Mouse (Mus musculus): ENCODE data around the gene Mns1. TPM values are rescaled to one million over a fixed set of nuclear protein-coding genes. Genes with fewer than 3 reads are reported as not detected.
A peak's percentile ranks its signal among the peaks of the same experiment; 100 is the strongest.
"Not testable (repeated sequence)": the region's sequence is repeated elsewhere in the genome, so short reads cannot be mapped to it uniquely, and the experiment has no call there.

Mns1 gene
- polyA plus RNA-seq, 1 experiment from 2014 or later: 13.4 TPM

DNA sequence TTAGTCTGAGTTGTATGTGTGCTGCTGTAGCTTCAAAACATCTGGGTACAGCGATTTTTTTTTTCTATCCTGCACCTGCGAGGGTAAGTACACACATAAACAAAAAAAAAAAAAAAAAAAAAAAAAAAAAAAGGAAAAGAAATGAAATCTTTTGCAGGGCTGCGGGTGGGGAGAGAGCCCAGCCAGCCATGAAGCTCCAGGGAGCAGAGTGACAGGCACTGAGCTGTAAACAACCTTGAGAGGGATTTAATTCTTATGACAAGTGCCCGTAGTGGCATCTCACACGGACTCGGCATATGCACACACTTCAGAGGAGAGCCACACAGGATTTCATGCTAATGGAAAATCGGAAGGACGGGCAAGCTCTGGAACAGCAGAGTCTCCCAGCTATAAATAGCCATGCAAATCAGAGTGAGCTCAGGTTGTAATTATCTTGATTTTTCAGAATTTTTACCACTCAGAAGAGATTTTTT lies 43.9 kb upstream of the Mns1 start:
- 51% methylated on average over 8 of the region's 8 CpGs for WGBS
- no peak for TF ChIP-seq CTCF (IDR thresholded peaks at IDR 0.05; ENCODE audit: low read depth)

DNA sequence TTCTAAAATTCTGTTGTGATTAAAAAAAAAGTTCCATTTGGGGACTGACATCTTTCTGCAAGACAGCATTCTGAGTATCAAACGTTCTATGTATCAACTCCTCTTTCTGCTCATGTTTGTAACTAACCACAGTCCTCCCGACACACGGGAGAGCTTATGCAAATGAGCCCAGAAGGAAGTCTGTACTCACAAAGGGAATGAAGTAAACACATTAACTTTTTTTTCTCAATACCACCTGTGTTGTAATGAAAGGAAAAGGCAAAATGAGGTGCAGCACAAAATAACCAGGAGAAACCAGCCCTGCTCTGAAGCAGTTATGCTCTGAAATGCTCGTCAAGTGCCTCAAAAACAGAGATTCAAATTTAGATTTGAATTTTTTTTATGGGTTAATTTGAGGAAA lies 37.7 kb upstream of the Mns1 start:
- WGBS: 43% methylated on average over 4 of the region's 4 CpGs
- Histone ChIP-seq H3K4me3 (replicated peaks; ENCODE audit: low read depth, low read length) (no peak overlapping the region), H3K9ac (ENCODE audit: low read depth, low read length) (no peak overlapping the region), H3K27me3 (ENCODE audit: insufficient read depth, low read length) (no peaks in the 10 kb centered on the region), H3K36me3 (ENCODE audit: insufficient read depth, low read length) (no peaks in the 10 kb centered on the region), H3K4me2 (ENCODE audit: low read length) (no peak overlapping the region), H3K9me3 (replicated peaks; ENCODE audit: low read length) (no peaks in the 10 kb centered on the region), H3K27ac (no peak overlapping the region), H3K4me1 (replicated peaks; ENCODE audit: insufficient read depth, low read length) (no peaks in the 10 kb centered on the region)
- no peak for ATAC-seq (replicated peaks; ENCODE audit: low FRiP score, low read depth)
- DNase-seq (ENCODE audit: low spot score): no peak
- no peak for TF ChIP-seq CTCF (IDR thresholded peaks at IDR 0.05; ENCODE audit: low read depth)

More for the DNA sequence above, 43.9 kb upstream of the Mns1 start:
- Histone ChIP-seq H3K36me3 (ENCODE audit: insufficient read depth, low read length) (no peaks in the 10 kb centered on the region), H3K4me3 (replicated peaks; ENCODE audit: low read depth, low read length) (no peak overlapping the region), H3K9me3 (replicated peaks; ENCODE audit: low read length) (no peaks in the 10 kb centered on the region), H3K9ac (ENCODE audit: low read depth, low read length) (no peak overlapping the region), H3K4me1 (replicated peaks; ENCODE audit: insufficient read depth, low read length) (no peaks in the 10 kb centered on the region), H3K4me2 (ENCODE audit: low read length) (no peak overlapping the region), H3K27me3 (ENCODE audit: insufficient read depth, low read length) (no peaks in the 10 kb centered on the region), H3K27ac (no peak overlapping the region)
- ATAC-seq (replicated peaks; ENCODE audit: low FRiP score, low read depth) (no peak), DNase-seq (ENCODE audit: low spot score) (no peak)

DNA sequence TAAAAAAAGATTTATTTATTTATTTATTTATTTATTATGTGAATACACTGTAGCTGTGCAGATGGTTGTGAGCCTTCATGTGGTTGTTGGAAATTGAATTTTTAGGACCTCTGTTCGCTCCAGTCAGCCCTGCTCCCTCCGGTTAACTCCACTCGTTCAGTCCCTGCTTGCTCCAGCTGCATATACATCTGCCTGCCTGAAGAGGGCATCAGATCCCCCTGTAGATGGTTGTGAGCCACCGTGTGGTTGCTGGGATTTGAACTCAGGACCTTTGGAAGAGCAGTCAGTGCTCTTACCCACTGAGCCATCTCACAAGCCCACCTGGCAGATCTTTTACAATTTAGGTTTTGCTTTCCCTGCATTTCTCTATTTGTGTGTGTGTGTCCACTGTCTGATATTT lies 36.0 kb upstream of the Mns1 start:
- H3K4me3 ChIP-seq (replicated peaks; ENCODE audit: low read depth, low read length); H3K36me3 ChIP-seq (ENCODE audit: insufficient read depth, low read length); H3K4me2 ChIP-seq (ENCODE audit: low read length); H3K27me3 ChIP-seq (ENCODE audit: insufficient read depth, low read length); ATAC-seq (replicated peaks; ENCODE audit: low FRiP score, low read depth); H3K9me3 ChIP-seq (replicated peaks; ENCODE audit: low read length); H3K4me1 ChIP-seq (replicated peaks; ENCODE audit: insufficient read depth, low read length); H3K9ac ChIP-seq (ENCODE audit: low read depth, low read length); DNase-seq (ENCODE audit: low spot score); H3K27ac ChIP-seq: not testable (repeated sequence)
- peak; percentile 17; the same call in 1 of the 2 replicates for TF ChIP-seq CTCF (IDR thresholded peaks at IDR 0.05; ENCODE audit: low read depth)
- WGBS: 69% methylated on average over 4 of the region's 4 CpGs

DNA sequence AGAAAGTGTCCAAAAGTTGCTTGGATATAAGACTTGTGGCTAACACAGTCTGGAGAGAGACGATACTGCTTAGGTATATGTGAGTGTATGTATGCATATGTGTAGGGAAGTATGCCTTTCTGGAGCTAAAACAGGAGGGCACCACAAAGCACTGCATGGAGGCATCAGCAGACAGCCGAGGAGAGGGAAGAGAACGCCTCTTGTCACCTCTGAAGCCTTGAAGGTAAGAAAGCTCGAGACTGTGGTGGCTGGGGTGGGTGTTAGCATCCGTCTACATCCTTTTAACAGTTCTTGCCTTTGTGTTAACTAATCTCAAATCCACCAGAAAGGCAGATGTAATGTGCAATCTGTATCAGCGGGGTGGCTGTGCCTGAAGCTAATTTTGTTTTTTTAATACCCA lies 34.4 kb upstream of the Mns1 start:
- no peak overlapping the region for H3K9ac ChIP-seq (ENCODE audit: low read depth, low read length)
- 68% methylated on average over 6 of the region's 6 CpGs for WGBS

DNA sequence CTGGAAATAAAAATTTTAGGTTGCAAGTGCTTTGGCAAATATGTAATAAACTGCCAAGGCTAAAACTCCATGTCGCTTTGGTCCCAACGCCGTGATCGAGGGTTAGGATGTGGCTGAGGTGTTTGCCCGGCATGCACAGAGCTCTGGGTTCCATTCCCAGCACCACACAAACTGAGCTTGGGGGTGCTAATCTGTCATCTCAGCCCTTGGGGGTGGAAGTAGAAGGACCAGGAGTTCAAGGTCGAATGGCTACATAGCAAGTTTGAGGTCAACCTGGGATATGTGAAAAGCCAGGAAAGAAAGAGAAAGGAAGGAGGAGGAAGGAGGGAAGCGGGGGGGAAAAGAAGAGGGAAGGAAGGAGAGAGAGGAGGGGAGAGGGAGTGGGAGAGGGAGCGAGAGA lies 33.4 kb upstream of the Mns1 start:
- H3K4me1 ChIP-seq (replicated peaks; ENCODE audit: insufficient read depth, low read length): no peaks in the 10 kb centered on the region
- no peak overlapping the region for H3K4me2 ChIP-seq (ENCODE audit: low read length)
- no peaks in the 10 kb centered on the region for H3K27me3 ChIP-seq (ENCODE audit: insufficient read depth, low read length)
- 86% methylated on average over 8 of the region's 8 CpGs for WGBS
- DNase-seq (ENCODE audit: low spot score) (no peak), ATAC-seq (replicated peaks; ENCODE audit: low FRiP score, low read depth) (no peak)
- no peak overlapping the region for H3K9ac ChIP-seq (ENCODE audit: low read depth, low read length)
- H3K36me3 ChIP-seq (ENCODE audit: insufficient read depth, low read length): no peaks in the 10 kb centered on the region
- H3K27ac ChIP-seq: no peak overlapping the region
- TF ChIP-seq CTCF (IDR thresholded peaks at IDR 0.05; ENCODE audit: low read depth): no peak
- H3K4me3 ChIP-seq (replicated peaks; ENCODE audit: low read depth, low read length): no peak overlapping the region
- H3K9me3 ChIP-seq (replicated peaks; ENCODE audit: low read length): no peaks in the 10 kb centered on the region

More for the DNA sequence above, 34.4 kb upstream of the Mns1 start:
- no peaks in the 10 kb centered on the region for H3K4me1 ChIP-seq (replicated peaks; ENCODE audit: insufficient read depth, low read length)
- H3K9me3 ChIP-seq (replicated peaks; ENCODE audit: low read length): no peaks in the 10 kb centered on the region
- no peak overlapping the region for H3K4me3 ChIP-seq (replicated peaks; ENCODE audit: low read depth, low read length)
- ATAC-seq (replicated peaks; ENCODE audit: low FRiP score, low read depth): no peak
- TF ChIP-seq CTCF (IDR thresholded peaks at IDR 0.05; ENCODE audit: low read depth): no peak
- H3K4me2 ChIP-seq (ENCODE audit: low read length): no peak overlapping the region
- no peaks in the 10 kb centered on the region for H3K36me3 ChIP-seq (ENCODE audit: insufficient read depth, low read length)
- no peaks in the 10 kb centered on the region for H3K27me3 ChIP-seq (ENCODE audit: insufficient read depth, low read length)
- DNase-seq (ENCODE audit: low spot score): no peak
- H3K27ac ChIP-seq: no peak overlapping the region

DNA sequence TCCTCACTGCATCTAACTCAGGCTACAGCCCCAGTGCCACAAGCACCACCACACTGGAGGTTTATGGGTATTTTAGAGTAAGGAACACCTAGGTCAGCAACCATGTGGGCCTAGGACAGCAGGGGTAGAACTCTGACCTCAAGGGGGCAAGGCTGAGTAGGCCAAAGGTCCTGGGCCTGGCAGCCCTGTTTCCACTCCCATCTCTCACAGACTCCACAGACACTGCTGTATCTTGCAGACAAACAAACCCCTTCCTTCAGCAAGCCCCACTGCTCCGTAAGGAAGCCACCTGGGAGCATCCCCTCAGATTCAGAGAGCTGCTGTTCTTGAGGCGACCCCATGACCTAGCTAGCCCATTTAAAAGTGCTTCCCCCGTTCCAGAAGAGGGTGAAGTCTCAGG lies 32.9 kb upstream of the Mns1 start:
- Histone ChIP-seq H3K4me3 (replicated peaks; ENCODE audit: low read depth, low read length) (no peak overlapping the region), H3K4me1 (replicated peaks; ENCODE audit: insufficient read depth, low read length) (no peaks in the 10 kb centered on the region), H3K9ac (ENCODE audit: low read depth, low read length) (no peak overlapping the region), H3K27me3 (ENCODE audit: insufficient read depth, low read length) (no peaks in the 10 kb centered on the region), H3K36me3 (ENCODE audit: insufficient read depth, low read length) (no peaks in the 10 kb centered on the region), H3K4me2 (ENCODE audit: low read length) (no peak overlapping the region), H3K9me3 (replicated peaks; ENCODE audit: low read length) (no peaks in the 10 kb centered on the region), H3K27ac (no peak overlapping the region)
- DNase-seq (ENCODE audit: low spot score) (no peak), ATAC-seq (replicated peaks; ENCODE audit: low FRiP score, low read depth) (no peak)
- WGBS: 73% methylated on average over 3 of the region's 3 CpGs
- no peak for TF ChIP-seq CTCF (IDR thresholded peaks at IDR 0.05; ENCODE audit: low read depth)

Measured in kidney, postnatal 0 days (tissue).